Mouse (Mus musculus) midbrain, embryonic 14.5 days (tissue): ENCODE measurements around the gene Zfp385c. TPM values are rescaled to one million over a fixed set of nuclear protein-coding genes. Genes with fewer than 3 reads are reported as not detected.
"Not testable (repeated sequence)": the region's sequence is repeated elsewhere in the genome, so short reads cannot be mapped to it uniquely, and the experiment has no call there.

Experiments
- ATAC-seq: fragments of 200-750 bp; cut with Nextera tagmentation; 2 replicates; pipeline ENCODE4 v1.8.0; 2017; ENCODE audit warnings: moderate number of reproducible peaks, moderate library complexity; ENCODE audit not compliant: low FRiP score, low TSS enrichment
- DNase-seq: peaks from one replicate; pipeline ENCODE4 v3.0.0-alpha.2; 2015
- H3K27ac ChIP-seq: fragments of 300-500 bp; sonication (generic); replicated peaks from 2 replicates; pipeline ENCODE4 v1.5.1; 2014; ENCODE audit warnings: mild to moderate bottlenecking, low read depth, low read length, moderate library complexity
- H3K27me3 ChIP-seq: fragments of 300-500 bp; sonication (generic); 2 replicates; pipeline ENCODE4 v1.6.1; 2014; ENCODE audit warnings: low read length, control low read depth, mixed read lengths; ENCODE audit not compliant: control insufficient read depth, insufficient read depth
- H3K36me3 ChIP-seq: fragments of 300-500 bp; sonication (generic); 2 replicates; pipeline ENCODE4 v1.6.1; 2014; ENCODE audit warnings: low read length, control low read depth; ENCODE audit not compliant: control insufficient read depth, insufficient read depth
- H3K4me1 ChIP-seq: fragments of 300-500 bp; sonication (generic); 2 replicates; pipeline ENCODE4 v1.6.1; 2014; ENCODE audit warnings: mild to moderate bottlenecking, antibody characterized with exemption, low read length, control low read depth; ENCODE audit not compliant: control insufficient read depth, insufficient read depth
- H3K4me2 ChIP-seq: fragments of 300-500 bp; sonication (generic); 2 replicates; pipeline ENCODE4 v1.6.1; 2014; ENCODE audit warnings: mild to moderate bottlenecking, low read length, moderate library complexity
- H3K4me3 ChIP-seq: fragments of 300-500 bp; sonication (generic); replicated peaks from 2 replicates; pipeline ENCODE4 v1.5.1; 2014; ENCODE audit warnings: low read depth, low read length
- H3K9ac ChIP-seq: fragments of 300-500 bp; sonication (generic); replicated peaks from 2 replicates; pipeline ENCODE4 v1.6.1; 2014; ENCODE audit warnings: mild to moderate bottlenecking, low read length, moderate library complexity
- H3K9me3 ChIP-seq: fragments of 300-500 bp; sonication (generic); 2 replicates; pipeline ENCODE4 v1.6.1; 2016; ENCODE audit warnings: low read length, control low read depth, mixed read lengths; ENCODE audit not compliant: control insufficient read depth
- WGBS: fragments of 180-500 bp; shearing (Covaris S2); extraction: QIAGEN DNeasy Blood & Tissue Kit; methylation state at CpG from one replicate; pipeline ENCODE4 v1.1.7; 2014; 5-methylcytosine and 5-hydroxymethylcytosine counted together
- polyA plus RNA-seq: library from polyadenylated mRNA; unstranded; fragments of >200 nt; fragmentation: Nextera tagmentation; extraction: Ambion mirVana; gene quantifications from 2 replicates; pipeline ENCODE4 v1.2.1, GENCODE M21; 2014

Gene Zfp385c
- polyA plus RNA-seq, 1 experiment from 2014 or later, result 0.41 TPM

DNA sequence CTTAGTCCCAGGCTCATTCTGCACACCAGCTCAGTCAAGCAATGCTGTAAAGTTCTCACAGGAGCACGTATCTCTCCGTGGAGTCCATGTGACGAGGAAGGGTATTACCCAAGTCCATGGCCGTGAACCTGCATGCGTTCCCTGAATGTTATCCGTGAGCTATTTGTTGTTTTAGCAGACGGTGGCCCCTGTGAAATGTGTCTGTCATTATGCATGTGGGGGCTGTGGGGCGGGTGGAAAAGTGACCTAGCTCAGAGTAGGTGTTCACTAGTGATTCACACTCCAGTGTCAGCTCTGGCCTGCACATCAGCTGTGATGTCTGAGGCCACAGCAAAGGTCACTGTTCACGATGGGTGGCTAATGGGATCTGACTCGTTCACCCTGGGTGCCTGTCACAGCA is 32.4 kb downstream of the Zfp385c start:
- Histone ChIP-seq H3K36me3 (no peaks in the 10 kb centered on the region), H3K9me3 (no peaks in the 10 kb centered on the region), H3K9ac (no peak overlapping the region), H3K4me3 (no peak overlapping the region), H3K27ac (no peak overlapping the region), H3K4me2 (no peak overlapping the region), H3K4me1 (peaks cover 3% of the 10 kb centered on the region; the same call in 1 of the 2 replicates), H3K27me3 (no peaks in the 10 kb centered on the region)
- DNase-seq (no peak), ATAC-seq (no peak)
- WGBS, result 78% methylated on average over 10 of the region's 10 CpGs

- no peak for ATAC-seq
- Histone ChIP-seq H3K36me3 (no peaks in the 10 kb centered on the region), H3K27me3 (no peaks in the 10 kb centered on the region; the same call in 1 of the 2 replicates), H3K9ac (no peak overlapping the region), H3K9me3 (no peaks in the 10 kb centered on the region), H3K4me3 (no peak overlapping the region), H3K27ac (no peak overlapping the region), H3K4me2 (no peak overlapping the region), H3K4me1 (peaks cover 3% of the 10 kb centered on the region; the same call in 1 of the 2 replicates)
- 10% methylated on average over 6 of the region's 6 CpGs for WGBS
- DNase-seq, result peak; percentile 30
These were observed 35.8 kb downstream of the Zfp385c start for GRCm38 (mm10) chr11:100656458-100656857.

DNA sequence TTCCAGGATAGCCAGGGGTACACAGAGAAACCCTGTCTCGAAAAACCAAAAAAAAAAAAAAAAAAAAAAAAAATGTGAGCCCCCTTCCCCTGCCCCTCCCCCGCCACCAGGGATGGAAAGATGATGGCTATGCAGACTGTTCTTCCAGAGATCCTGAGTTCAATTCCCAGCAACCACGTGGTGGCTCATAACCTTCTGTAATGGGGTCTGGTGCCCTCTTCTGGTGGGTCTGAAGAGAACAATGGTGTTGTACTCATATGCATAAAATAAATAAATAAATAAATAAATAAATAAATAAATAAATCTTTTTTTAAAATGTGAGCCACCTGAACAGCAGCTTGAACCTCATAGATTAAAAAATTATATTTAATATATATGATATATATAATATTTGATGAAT is 36.7 kb downstream of the Zfp385c start:
- not testable (repeated sequence) for H3K27me3 ChIP-seq, H3K4me2 ChIP-seq, DNase-seq, H3K36me3 ChIP-seq, H3K27ac ChIP-seq, H3K4me1 ChIP-seq, ATAC-seq, H3K9ac ChIP-seq, H3K9me3 ChIP-seq, H3K4me3 ChIP-seq
- WGBS, result 44% methylated on average over 2 of the region's 3 CpGs

GRCm38 (mm10) chr11:100651748-100652147 is 40.5 kb downstream of the Zfp385c start:
- no peak overlapping the region for H3K4me3 ChIP-seq
- ATAC-seq (no peak), DNase-seq (no peak)
- H3K4me2 ChIP-seq, result no peak overlapping the region
- no peak overlapping the region for H3K27ac ChIP-seq
- H3K4me1 ChIP-seq, result peaks cover 3% of the 10 kb centered on the region; the same call in 1 of the 2 replicates
- H3K9me3 ChIP-seq, result no peaks in the 10 kb centered on the region
- no peaks in the 10 kb centered on the region for H3K36me3 ChIP-seq
- WGBS, result 17% methylated on average over 3 of the region's 3 CpGs
- peaks cover 3% of the 10 kb centered on the region; the same call in 1 of the 2 replicates for H3K27me3 ChIP-seq
- H3K9ac ChIP-seq, result no peak overlapping the region

DNA sequence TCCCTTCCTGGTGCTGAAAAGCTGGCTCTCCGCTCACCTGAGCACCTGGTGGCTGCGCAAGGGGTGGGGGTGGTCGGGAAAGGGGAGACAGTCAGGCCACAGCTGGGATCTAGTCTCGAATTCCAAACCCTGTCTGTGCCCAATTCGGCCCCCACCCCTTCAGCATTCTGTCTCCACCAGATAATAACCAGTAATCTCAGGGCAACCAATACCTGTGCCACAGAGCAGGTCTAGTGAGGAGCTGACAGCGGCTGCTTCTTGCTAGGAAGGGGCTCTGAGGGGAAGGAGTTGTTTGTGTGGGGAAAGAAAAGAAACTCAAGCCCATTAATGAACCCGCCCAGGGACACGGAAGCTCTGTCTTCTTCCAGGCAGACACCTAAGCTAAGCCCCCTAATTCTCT is 41.0 kb downstream of the Zfp385c start:
- DNase-seq (no peak), ATAC-seq (no peak)
- Histone ChIP-seq H3K4me3 (no peak overlapping the region), H3K36me3 (no peaks in the 10 kb centered on the region), H3K27ac (no peak overlapping the region), H3K9me3 (no peaks in the 10 kb centered on the region), H3K9ac (no peak overlapping the region), H3K4me2 (no peak overlapping the region), H3K27me3 (peaks cover 3% of the 10 kb centered on the region; the same call in 1 of the 2 replicates), H3K4me1 (no peaks in the 10 kb centered on the region)
- WGBS, result 20% methylated on average over 8 of the region's 8 CpGs

GRCm38 (mm10) chr11:100648405-100648804 is 43.9 kb downstream of the Zfp385c start:
- Histone ChIP-seq H3K4me3 (no peak overlapping the region), H3K27me3 (peaks cover 3% of the 10 kb centered on the region; the same call in 1 of the 2 replicates), H3K9ac (no peak overlapping the region), H3K4me1 (no peaks in the 10 kb centered on the region), H3K9me3 (no peaks in the 10 kb centered on the region), H3K27ac (no peak overlapping the region), H3K36me3 (no peaks in the 10 kb centered on the region), H3K4me2 (no peak overlapping the region)
- WGBS, result 87% methylated on average over 8 of the region's 8 CpGs
- no peak for DNase-seq
- ATAC-seq, result no peak

GRCm38 (mm10) chr11:100646265-100646664 is 46.0 kb downstream of the Zfp385c start:
- no peak overlapping the region for H3K9ac ChIP-seq
- H3K9me3 ChIP-seq, result no peaks in the 10 kb centered on the region
- no peak overlapping the region for H3K4me2 ChIP-seq
- H3K27ac ChIP-seq, result no peak overlapping the region
- H3K27me3 ChIP-seq, result peaks cover 3% of the 10 kb centered on the region; the same call in 1 of the 2 replicates
- H3K36me3 ChIP-seq, result no peaks in the 10 kb centered on the region
- ATAC-seq (no peak), DNase-seq (peak; percentile 58)
- 18% methylated on average over 1 of the region's 1 CpGs for WGBS
- no peak overlapping the region for H3K4me3 ChIP-seq
- no peaks in the 10 kb centered on the region for H3K4me1 ChIP-seq

DNA sequence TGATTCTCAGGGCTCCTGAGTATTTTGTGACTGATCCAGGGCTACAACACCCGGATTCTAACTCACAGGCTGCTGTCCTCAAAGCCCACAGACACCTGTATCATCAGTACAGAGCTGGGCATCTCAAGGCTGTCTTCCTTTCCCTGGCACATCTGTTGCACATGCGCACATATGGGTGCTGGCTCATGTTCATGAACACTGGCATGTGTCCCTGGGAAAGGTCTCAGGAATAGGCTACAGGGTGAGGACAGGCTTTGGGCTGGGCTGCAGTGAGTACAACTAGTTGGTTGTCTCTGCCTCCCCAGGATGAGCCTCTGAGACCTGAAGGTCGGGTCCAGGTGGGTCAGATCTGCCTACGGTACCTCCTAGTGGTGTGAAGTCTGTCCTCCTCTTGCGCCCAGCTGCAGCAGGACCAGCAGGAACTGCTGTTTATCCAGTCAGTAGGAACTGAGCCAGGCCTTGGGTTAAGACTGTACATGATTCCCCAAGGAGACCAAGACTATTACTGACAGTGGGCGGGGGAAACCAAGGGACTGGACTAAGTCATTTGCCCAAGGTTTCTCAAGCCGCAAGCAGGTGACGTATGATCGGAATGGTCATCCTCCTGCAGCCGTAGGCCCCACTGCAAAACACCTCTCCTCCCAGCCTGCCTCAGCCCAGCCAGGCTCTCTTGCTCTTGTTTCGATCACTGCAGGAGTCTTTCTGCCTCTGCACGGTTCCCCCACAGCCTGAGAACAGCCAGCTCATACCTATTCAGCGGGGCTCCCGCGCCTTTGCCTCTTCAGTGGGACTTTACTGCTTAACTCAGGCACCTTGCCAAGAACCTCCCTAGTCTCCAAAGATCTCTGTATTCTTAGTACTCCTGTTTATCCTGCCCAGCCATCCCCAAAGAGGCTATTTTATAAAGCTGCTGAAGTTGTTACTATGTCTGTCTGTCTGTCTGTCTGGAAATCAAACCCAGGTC is 48.4 kb downstream of the Zfp385c start:
- DNase-seq (peak; percentile 51), ATAC-seq (no peak)
- peaks cover 9% of the 10 kb centered on the region; the same call in 1 of the 2 replicates for H3K27me3 ChIP-seq
- no peaks in the 10 kb centered on the region for H3K9me3 ChIP-seq
- 64% methylated on average over 15 of the region's 15 CpGs for WGBS
- no peak overlapping the region for H3K4me3 ChIP-seq
- H3K27ac ChIP-seq, result no peak overlapping the region
- no peak overlapping the region for H3K9ac ChIP-seq
- peaks cover 6% of the 10 kb centered on the region; the same call in 1 of the 2 replicates for H3K4me1 ChIP-seq
- no peaks in the 10 kb centered on the region for H3K36me3 ChIP-seq
- H3K4me2 ChIP-seq, result no peak overlapping the region
